Mouse (Mus musculus): ENCODE results near the gene Ypel5. TPM values are rescaled to one million over a fixed set of nuclear protein-coding genes. Genes with fewer than 3 reads are reported as not detected.

Ypel5 gene
- total RNA-seq, 2 experiments from 2014 or later = 174 to 314 TPM

GRCm38 (mm10) chr17:72837824-72838474 is 1.7 kb downstream of the Ypel5 start:
- no peak for ATAC-seq (replicated peaks; ENCODE audit: low FRiP score, poor library complexity, severe bottlenecking)

GRCm38 (mm10) chr17:72839000-72839399 is 2.7 kb downstream of the Ypel5 start:
- ATAC-seq (replicated peaks; ENCODE audit: low FRiP score, poor library complexity, severe bottlenecking) = peak; percentile 40

GRCm38 (mm10) chr17:72844393-72844792 is 8.1 kb downstream of the Ypel5 start:
- no peak for ATAC-seq (replicated peaks; ENCODE audit: low FRiP score, poor library complexity, severe bottlenecking)

GRCm38 (mm10) chr17:72844949-72845490 is 8.8 kb downstream of the Ypel5 start:
- no peak for ATAC-seq (replicated peaks; ENCODE audit: low FRiP score, poor library complexity, severe bottlenecking)

GRCm38 (mm10) chr17:72845521-72845920 is 9.3 kb downstream of the Ypel5 start:
- ATAC-seq (replicated peaks; ENCODE audit: low FRiP score, poor library complexity, severe bottlenecking) = no peak

GRCm38 (mm10) chr17:72855298-72855697 is 19.0 kb downstream of the Ypel5 start:
- ATAC-seq (replicated peaks; ENCODE audit: low FRiP score, poor library complexity, severe bottlenecking) = no peak

GRCm38 (mm10) chr17:72857677-72858633 is 21.7 kb downstream of the Ypel5 start:
- ATAC-seq (replicated peaks; ENCODE audit: low FRiP score, poor library complexity, severe bottlenecking) = peak; percentile 63; the same call in 1 of the 2 replicates

GRCm38 (mm10) chr17:72863226-72863625 is 27.0 kb downstream of the Ypel5 start:
- ATAC-seq (replicated peaks; ENCODE audit: low FRiP score, poor library complexity, severe bottlenecking) = no peak

- no peak for ATAC-seq (replicated peaks; ENCODE audit: low FRiP score, poor library complexity, severe bottlenecking)
These were observed 30.5 kb downstream of the Ypel5 start for GRCm38 (mm10) chr17:72866624-72867245.

GRCm38 (mm10) chr17:72868181-72868580 is 31.9 kb downstream of the Ypel5 start:
- no peak for ATAC-seq (replicated peaks; ENCODE audit: low FRiP score, poor library complexity, severe bottlenecking)

GRCm38 (mm10) chr17:72878979-72879378 is 42.7 kb downstream of the Ypel5 start:
- ATAC-seq (replicated peaks; ENCODE audit: low FRiP score, poor library complexity, severe bottlenecking) = no peak

- ATAC-seq (replicated peaks; ENCODE audit: low FRiP score, poor library complexity, severe bottlenecking) = no peak
These were observed 43.9 kb downstream of the Ypel5 start for GRCm38 (mm10) chr17:72880156-72880555.

GRCm38 (mm10) chr17:72881051-72881450 is 44.8 kb downstream of the Ypel5 start:
- no peak for ATAC-seq (replicated peaks; ENCODE audit: low FRiP score, poor library complexity, severe bottlenecking)

- no peak for ATAC-seq (replicated peaks; ENCODE audit: low FRiP score, poor library complexity, severe bottlenecking)
These were observed 45.6 kb downstream of the Ypel5 start for GRCm38 (mm10) chr17:72881804-72882203.

- ATAC-seq (replicated peaks; ENCODE audit: low FRiP score, poor library complexity, severe bottlenecking) = no peak
These were observed 53.5 kb downstream of the Ypel5 start for GRCm38 (mm10) chr17:72889556-72890397.

- ATAC-seq (replicated peaks; ENCODE audit: low FRiP score, poor library complexity, severe bottlenecking) = no peak
These were observed 54.2 kb downstream of the Ypel5 start for GRCm38 (mm10) chr17:72890398-72890898.

GRCm38 (mm10) chr17:72891556-72891955 is 55.3 kb downstream of the Ypel5 start:
- no peak for ATAC-seq (replicated peaks; ENCODE audit: low FRiP score, poor library complexity, severe bottlenecking)

- no peak for ATAC-seq (replicated peaks; ENCODE audit: low FRiP score, poor library complexity, severe bottlenecking)
These were observed 59.3 kb downstream of the Ypel5 start for GRCm38 (mm10) chr17:72895506-72895905.

- no peak for ATAC-seq (replicated peaks; ENCODE audit: low FRiP score, poor library complexity, severe bottlenecking)
These were observed 60.8 kb downstream of the Ypel5 start for GRCm38 (mm10) chr17:72897076-72897475.

Measured in erythroblast, adult 5-6 weeks (primary cell).